Mouse (Mus musculus) midbrain, embryonic 13.5 days (tissue): ENCODE measurements around the gene Nol7. TPM values are rescaled to one million over a fixed set of nuclear protein-coding genes. Genes with fewer than 3 reads are reported as not detected.

ENCODE experiments used
- ATAC-seq: fragments of 200-750 bp; cut with Nextera tagmentation; 2 replicates; pipeline ENCODE4 v1.8.0; 2017; ENCODE audit warnings: mild to moderate bottlenecking, moderate TSS enrichment, moderate library complexity
- H3K27ac ChIP-seq: fragments of 300-500 bp; sonication (generic); 2 replicates; pipeline ENCODE4 v1.5.1; 2015; ENCODE audit warnings: inconsistent platforms, mild to moderate bottlenecking, moderate library complexity
- H3K27me3 ChIP-seq: fragments of 300-500 bp; sonication (generic); 2 replicates; pipeline ENCODE4 v1.6.1; 2015; ENCODE audit warnings: mild to moderate bottlenecking, inconsistent platforms
- H3K36me3 ChIP-seq: fragments of 300-500 bp; sonication (generic); 2 replicates; pipeline ENCODE4 v1.6.1; 2015; ENCODE audit warnings: mild to moderate bottlenecking, inconsistent platforms
- H3K4me1 ChIP-seq: fragments of 300-500 bp; sonication (generic); replicated peaks from 2 replicates; pipeline ENCODE4 v1.6.1; 2015; ENCODE audit warnings: inconsistent platforms
- H3K4me2 ChIP-seq: fragments of 300-500 bp; sonication (generic); replicated peaks from 2 replicates; pipeline ENCODE4 v1.6.1; 2015; ENCODE audit warnings: moderate library complexity, mild to moderate bottlenecking, inconsistent platforms
- H3K4me3 ChIP-seq: fragments of 300-500 bp; sonication (generic); replicated peaks from 2 replicates; pipeline ENCODE4 v1.5.1; 2015; ENCODE audit warnings: mild to moderate bottlenecking, inconsistent platforms
- H3K9ac ChIP-seq: fragments of 300-500 bp; sonication (generic); replicated peaks from 2 replicates; pipeline ENCODE4 v1.6.1; 2015; ENCODE audit warnings: mild to moderate bottlenecking, inconsistent platforms
- H3K9me3 ChIP-seq: fragments of 300-500 bp; sonication (generic); 2 replicates; pipeline ENCODE4 v1.6.1; 2016; ENCODE audit warnings: mild to moderate bottlenecking, inconsistent platforms
- WGBS: fragments of 180-500 bp; shearing (Covaris S2); methylation state at CpG from one replicate; pipeline ENCODE4 v1.1.7; 2015; 5-methylcytosine and 5-hydroxymethylcytosine counted together
- polyA plus RNA-seq: library from polyadenylated mRNA; unstranded; fragments of >200 nt; fragmentation: Nextera tagmentation; extraction: Ambion mirVana; gene quantifications from 2 replicates; pipeline ENCODE4 v1.2.1, GENCODE M21; 2015

Gene Nol7
- polyA plus RNA-seq, 1 experiment from 2014 or later, result 182 TPM

GRCm38 (mm10) chr13:43442551-43442950 is 44.4 kb downstream of the Nol7 start:
- no peak overlapping the region for H3K4me3 ChIP-seq
- H3K27ac ChIP-seq, result no peak overlapping the region
- H3K4me1 ChIP-seq, result peaks cover 9% of the 10 kb centered on the region
- no peaks in the 10 kb centered on the region for H3K27me3 ChIP-seq
- H3K9me3 ChIP-seq, result 0 out of 2 replicates have a peak, but pooled peaks cover 2% of the 10 kb centered on the region
- H3K36me3 ChIP-seq, result no peaks in the 10 kb centered on the region
- ATAC-seq, result no peak
- H3K4me2 ChIP-seq, result no peak overlapping the region
- WGBS, result 100% methylated on average over 1 of the region's 1 CpGs
- H3K9ac ChIP-seq, result no peak overlapping the region

- ATAC-seq, result no peak
- no peaks in the 10 kb centered on the region for H3K36me3 ChIP-seq
- WGBS, result 94% methylated on average over 4 of the region's 4 CpGs
- no peak overlapping the region for H3K9ac ChIP-seq
- no peak overlapping the region for H3K27ac ChIP-seq
- no peak overlapping the region for H3K4me2 ChIP-seq
- peaks cover 12% of the 10 kb centered on the region for H3K4me1 ChIP-seq
- H3K27me3 ChIP-seq, result no peaks in the 10 kb centered on the region
- H3K4me3 ChIP-seq, result no peak overlapping the region
- no peaks in the 10 kb centered on the region for H3K9me3 ChIP-seq
Observed at GRCm38 (mm10) chr13:43443706-43444105, 45.5 kb downstream of the Nol7 start.

GRCm38 (mm10) chr13:43444717-43445116 is 46.5 kb downstream of the Nol7 start:
- no peak overlapping the region for H3K27ac ChIP-seq
- no peak overlapping the region for H3K4me3 ChIP-seq
- no peak for ATAC-seq
- peaks cover 12% of the 10 kb centered on the region for H3K4me1 ChIP-seq
- no peaks in the 10 kb centered on the region for H3K9me3 ChIP-seq
- 94% methylated on average over 3 of the region's 3 CpGs for WGBS
- no peaks in the 10 kb centered on the region for H3K36me3 ChIP-seq
- H3K9ac ChIP-seq, result no peak overlapping the region
- no peak overlapping the region for H3K4me2 ChIP-seq
- no peaks in the 10 kb centered on the region for H3K27me3 ChIP-seq

GRCm38 (mm10) chr13:43445754-43446153 is 47.6 kb downstream of the Nol7 start:
- Histone ChIP-seq H3K9ac (no peak overlapping the region), H3K4me2 (no peak overlapping the region), H3K27ac (no peak overlapping the region), H3K4me3 (no peak overlapping the region), H3K27me3 (no peaks in the 10 kb centered on the region), H3K9me3 (no peaks in the 10 kb centered on the region), H3K36me3 (no peaks in the 10 kb centered on the region), H3K4me1 (peaks cover 12% of the 10 kb centered on the region)
- ATAC-seq, result no peak
- 90% methylated on average over 4 of the region's 4 CpGs for WGBS

GRCm38 (mm10) chr13:43447721-43448120 is 49.5 kb downstream of the Nol7 start:
- ATAC-seq, result no peak
- Histone ChIP-seq H3K9me3 (no peaks in the 10 kb centered on the region), H3K27me3 (no peaks in the 10 kb centered on the region), H3K4me2 (no peak overlapping the region), H3K9ac (no peak overlapping the region), H3K27ac (no peak overlapping the region), H3K4me3 (no peak overlapping the region), H3K36me3 (no peaks in the 10 kb centered on the region), H3K4me1 (peaks cover 15% of the 10 kb centered on the region)
- 73% methylated on average over 3 of the region's 3 CpGs for WGBS

- H3K36me3 ChIP-seq, result no peaks in the 10 kb centered on the region
Observed at GRCm38 (mm10) chr13:43450686-43451085, 52.5 kb downstream of the Nol7 start.

GRCm38 (mm10) chr13:43452177-43452576 is 54.0 kb downstream of the Nol7 start:
- no peak overlapping the region for H3K4me3 ChIP-seq
- H3K9me3 ChIP-seq, result no peaks in the 10 kb centered on the region
- peaks cover 19% of the 10 kb centered on the region for H3K4me1 ChIP-seq
- no peak for ATAC-seq
- H3K27me3 ChIP-seq, result no peaks in the 10 kb centered on the region
- no peak overlapping the region for H3K9ac ChIP-seq
- H3K36me3 ChIP-seq, result no peaks in the 10 kb centered on the region
- H3K4me2 ChIP-seq, result no peak overlapping the region
- no peak overlapping the region for H3K27ac ChIP-seq
- 90% methylated on average over 2 of the region's 2 CpGs for WGBS

More at GRCm38 (mm10) chr13:43450686-43451085, 52.5 kb downstream of the Nol7 start:
- 85% methylated on average over 3 of the region's 3 CpGs for WGBS
- H3K4me1 ChIP-seq, result peaks cover 25% of the 10 kb centered on the region
- H3K9me3 ChIP-seq, result no peaks in the 10 kb centered on the region
- no peaks in the 10 kb centered on the region for H3K27me3 ChIP-seq
- H3K27ac ChIP-seq, result no peak overlapping the region
- H3K4me3 ChIP-seq, result no peak overlapping the region
- H3K9ac ChIP-seq, result no peak overlapping the region
- H3K4me2 ChIP-seq, result no peak overlapping the region
- no peak for ATAC-seq

GRCm38 (mm10) chr13:43452843-43453605 is 54.8 kb downstream of the Nol7 start:
- Histone ChIP-seq H3K9ac (no peak overlapping the region), H3K4me2 (no peak overlapping the region; the same call in 1 of the 2 replicates), H3K4me1 (peaks cover 13% of the 10 kb centered on the region), H3K27ac (peak overlapping the region; percentile 70), H3K27me3 (no peaks in the 10 kb centered on the region), H3K36me3 (no peaks in the 10 kb centered on the region), H3K9me3 (no peaks in the 10 kb centered on the region), H3K4me3 (no peak overlapping the region)
- 20% methylated on average over 7 of the region's 7 CpGs for WGBS
- 0 out of 2 replicates have a peak, but pooled peaks have one; percentile 53 for ATAC-seq

- Histone ChIP-seq H3K4me1 (peaks cover 13% of the 10 kb centered on the region), H3K9me3 (no peaks in the 10 kb centered on the region), H3K4me3 (no peak overlapping the region), H3K27ac (no peak overlapping the region), H3K36me3 (no peaks in the 10 kb centered on the region), H3K9ac (no peak overlapping the region), H3K4me2 (no peak overlapping the region), H3K27me3 (no peaks in the 10 kb centered on the region)
- no peak for ATAC-seq
- WGBS, result 90% methylated on average over 7 of the region's 7 CpGs
Observed at GRCm38 (mm10) chr13:43454431-43454830, 56.2 kb downstream of the Nol7 start.

Other genes with a start within 250 kb of the Nol7 start
- gene Tbc1d7, start 226.9 kb upstream of the Nol7 start, polyA plus RNA-seq, result 87.6 and 101 TPM in 2 replicates
- gene Gfod1, start 94.2 kb upstream of the Nol7 start, polyA plus RNA-seq, result 1.6 and 1.7 TPM in 2 replicates
- gene Sirt5, start 32.9 kb upstream of the Nol7 start, polyA plus RNA-seq, result 40.8 and 41.7 TPM in 2 replicates
- 11.7 and 14.4 TPM in 2 replicates for gene Ranbp9, start 82.9 kb downstream of the Nol7 start, polyA plus RNA-seq
- gene Mcur1, start 161.8 kb downstream of the Nol7 start, polyA plus RNA-seq, result 8.1 and 8.2 TPM in 2 replicates
- 20.4 and 29.8 TPM in 2 replicates for gene Rnf182, start 217.3 kb downstream of the Nol7 start, polyA plus RNA-seq